Mouse (Mus musculus): ENCODE results near the gene Chrm5. TPM values are rescaled to one million over a fixed set of nuclear protein-coding genes. Genes with fewer than 3 reads are reported as not detected.
"Not testable (repeated sequence)": the region's sequence is repeated elsewhere in the genome, so short reads cannot be mapped to it uniquely, and the experiment has no call there.

Gene Chrm5
- polyA plus RNA-seq, 1 experiment from 2014 or later = not detected

GRCm38 (mm10) chr2:112448510-112449059 is 32.0 kb downstream of the Chrm5 start:
- no peaks in the 10 kb centered on the region for H3K27me3 ChIP-seq
- no peaks in the 10 kb centered on the region for H3K9me3 ChIP-seq (replicated peaks)
- no peaks in the 10 kb centered on the region for H3K36me3 ChIP-seq
- no peak overlapping the region for H3K9ac ChIP-seq
- H3K27ac ChIP-seq = no peak overlapping the region
- no peaks in the 10 kb centered on the region for H3K4me1 ChIP-seq (replicated peaks)
- ATAC-seq (replicated peaks; ENCODE audit: insufficient number of reproducible peaks, insufficient read depth, low FRiP score, low read depth) = no peak
- H3K4me3 ChIP-seq = no peak overlapping the region
- H3K4me2 ChIP-seq = no peak overlapping the region

GRCm38 (mm10) chr2:112448046-112448445 is 32.5 kb downstream of the Chrm5 start:
- H3K4me3 ChIP-seq; ATAC-seq (replicated peaks; ENCODE audit: insufficient number of reproducible peaks, insufficient read depth, low FRiP score, low read depth): not testable (repeated sequence)
- 69% methylated on average over 4 of the region's 4 CpGs for WGBS

GRCm38 (mm10) chr2:112445511-112445910 is 35.1 kb downstream of the Chrm5 start:
- no peak overlapping the region for H3K9ac ChIP-seq
- H3K36me3 ChIP-seq = no peaks in the 10 kb centered on the region
- H3K27ac ChIP-seq = no peak overlapping the region
- H3K4me2 ChIP-seq = no peak overlapping the region
- H3K4me3 ChIP-seq = no peak overlapping the region
- no peak for ATAC-seq (replicated peaks; ENCODE audit: insufficient number of reproducible peaks, insufficient read depth, low FRiP score, low read depth)
- no peaks in the 10 kb centered on the region for H3K27me3 ChIP-seq
- no peaks in the 10 kb centered on the region for H3K4me1 ChIP-seq (replicated peaks)
- H3K9me3 ChIP-seq (replicated peaks) = no peaks in the 10 kb centered on the region

More at GRCm38 (mm10) chr2:112448046-112448445, 32.5 kb downstream of the Chrm5 start:
- not testable (repeated sequence) for H3K9ac ChIP-seq; H3K9me3 ChIP-seq (replicated peaks); H3K27ac ChIP-seq; H3K4me1 ChIP-seq (replicated peaks); H3K36me3 ChIP-seq; H3K4me2 ChIP-seq; H3K27me3 ChIP-seq

GRCm38 (mm10) chr2:112443491-112443890 is 37.1 kb downstream of the Chrm5 start:
- no peak overlapping the region for H3K9ac ChIP-seq
- no peak overlapping the region for H3K4me3 ChIP-seq
- H3K36me3 ChIP-seq = no peaks in the 10 kb centered on the region
- no peak overlapping the region for H3K27ac ChIP-seq
- no peaks in the 10 kb centered on the region for H3K27me3 ChIP-seq
- H3K4me1 ChIP-seq (replicated peaks) = no peaks in the 10 kb centered on the region
- H3K9me3 ChIP-seq (replicated peaks) = no peaks in the 10 kb centered on the region
- no peak for ATAC-seq (replicated peaks; ENCODE audit: insufficient number of reproducible peaks, insufficient read depth, low FRiP score, low read depth)
- H3K4me2 ChIP-seq = no peak overlapping the region
- 58% methylated on average over 2 of the region's 2 CpGs for WGBS

GRCm38 (mm10) chr2:112437589-112437988 is 43.0 kb downstream of the Chrm5 start:
- Histone ChIP-seq H3K36me3 (no peaks in the 10 kb centered on the region), H3K4me3 (no peak overlapping the region), H3K9me3 (replicated peaks) (no peaks in the 10 kb centered on the region), H3K4me2 (no peak overlapping the region), H3K27ac (no peak overlapping the region), H3K27me3 (no peaks in the 10 kb centered on the region), H3K4me1 (replicated peaks) (no peaks in the 10 kb centered on the region), H3K9ac (no peak overlapping the region)
- WGBS = 84% methylated on average over 2 of the region's 2 CpGs
- ATAC-seq (replicated peaks; ENCODE audit: insufficient number of reproducible peaks, insufficient read depth, low FRiP score, low read depth) = no peak

GRCm38 (mm10) chr2:112436292-112436691 is 44.3 kb downstream of the Chrm5 start:
- no peaks in the 10 kb centered on the region for H3K27me3 ChIP-seq
- H3K36me3 ChIP-seq = no peaks in the 10 kb centered on the region
- H3K27ac ChIP-seq = no peak overlapping the region
- H3K9ac ChIP-seq = no peak overlapping the region
- 67% methylated on average over 4 of the region's 4 CpGs for WGBS
- H3K4me1 ChIP-seq (replicated peaks) = no peaks in the 10 kb centered on the region
- no peak overlapping the region for H3K4me3 ChIP-seq
- no peak overlapping the region for H3K4me2 ChIP-seq
- ATAC-seq (replicated peaks; ENCODE audit: insufficient number of reproducible peaks, insufficient read depth, low FRiP score, low read depth) = no peak
- no peaks in the 10 kb centered on the region for H3K9me3 ChIP-seq (replicated peaks)

GRCm38 (mm10) chr2:112433359-112433758 is 47.2 kb downstream of the Chrm5 start:
- Histone ChIP-seq H3K4me1 (replicated peaks) (no peaks in the 10 kb centered on the region), H3K27ac (no peak overlapping the region), H3K27me3 (no peaks in the 10 kb centered on the region), H3K9ac (no peak overlapping the region), H3K4me3 (no peak overlapping the region), H3K36me3 (no peaks in the 10 kb centered on the region), H3K4me2 (no peak overlapping the region), H3K9me3 (replicated peaks) (no peaks in the 10 kb centered on the region)
- 64% methylated on average over 2 of the region's 2 CpGs for WGBS
- no peak for ATAC-seq (replicated peaks; ENCODE audit: insufficient number of reproducible peaks, insufficient read depth, low FRiP score, low read depth)

- Histone ChIP-seq H3K4me3 (no peak overlapping the region), H3K27me3 (no peaks in the 10 kb centered on the region), H3K36me3 (no peaks in the 10 kb centered on the region), H3K4me1 (replicated peaks) (no peaks in the 10 kb centered on the region), H3K27ac (no peak overlapping the region), H3K9me3 (replicated peaks) (no peaks in the 10 kb centered on the region), H3K4me2 (no peak overlapping the region), H3K9ac (no peak overlapping the region)
- 85% methylated on average over 2 of the region's 2 CpGs for WGBS
- ATAC-seq (replicated peaks; ENCODE audit: insufficient number of reproducible peaks, insufficient read depth, low FRiP score, low read depth) = no peak
Observed at GRCm38 (mm10) chr2:112432523-112432922, 48.0 kb downstream of the Chrm5 start.

GRCm38 (mm10) chr2:112430403-112430802 is 50.2 kb downstream of the Chrm5 start:
- H3K4me1 ChIP-seq (replicated peaks) = no peaks in the 10 kb centered on the region
- no peak overlapping the region for H3K4me3 ChIP-seq
- H3K4me2 ChIP-seq = no peak overlapping the region
- no peak for ATAC-seq (replicated peaks; ENCODE audit: insufficient number of reproducible peaks, insufficient read depth, low FRiP score, low read depth)
- H3K9me3 ChIP-seq (replicated peaks) = no peaks in the 10 kb centered on the region
- H3K9ac ChIP-seq = no peak overlapping the region
- WGBS = 42% methylated on average over 5 of the region's 5 CpGs
- no peaks in the 10 kb centered on the region for H3K27me3 ChIP-seq
- H3K36me3 ChIP-seq = no peaks in the 10 kb centered on the region
- no peak overlapping the region for H3K27ac ChIP-seq

GRCm38 (mm10) chr2:112429665-112430064 is 50.9 kb downstream of the Chrm5 start:
- WGBS = 85% methylated on average over 4 of the region's 4 CpGs
- H3K4me1 ChIP-seq (replicated peaks) = no peaks in the 10 kb centered on the region
- H3K4me2 ChIP-seq = no peak overlapping the region
- no peak overlapping the region for H3K27ac ChIP-seq
- no peak for ATAC-seq (replicated peaks; ENCODE audit: insufficient number of reproducible peaks, insufficient read depth, low FRiP score, low read depth)
- no peak overlapping the region for H3K9ac ChIP-seq
- H3K27me3 ChIP-seq = no peaks in the 10 kb centered on the region
- H3K36me3 ChIP-seq = no peaks in the 10 kb centered on the region
- no peaks in the 10 kb centered on the region for H3K9me3 ChIP-seq (replicated peaks)
- H3K4me3 ChIP-seq = no peak overlapping the region
